Mouse (Mus musculus) lung, postnatal 0 days (tissue): ENCODE results near the gene Bud23. TPM values are rescaled to one million over a fixed set of nuclear protein-coding genes. Genes with fewer than 3 reads are reported as not detected.

Source experiments
- ATAC-seq: fragments of 200-750 bp; cut with Nextera tagmentation; 2 replicates; pipeline ENCODE4 v1.8.0; 2017; ENCODE audit warnings: moderate library complexity
- DNase-seq: peaks from one replicate; pipeline ENCODE4 v3.0.0-alpha.2; 2016; ENCODE audit warnings: low spot score
- H3K27ac ChIP-seq: fragments of 300-500 bp; sonication (generic); 2 replicates; pipeline ENCODE4 v1.5.1; 2014; ENCODE audit warnings: antibody characterized with exemption, mild to moderate bottlenecking, low read length, mixed read lengths
- H3K27me3 ChIP-seq: fragments of 300-500 bp; sonication (generic); replicated peaks from 2 replicates; pipeline ENCODE4 v1.6.1; 2014; ENCODE audit warnings: low read length, mixed read lengths; ENCODE audit not compliant: insufficient read depth
- H3K36me3 ChIP-seq: fragments of 300-500 bp; sonication (generic); 2 replicates; pipeline ENCODE4 v1.6.1; 2014; ENCODE audit warnings: low read length, mixed read lengths; ENCODE audit not compliant: insufficient read depth
- H3K4me1 ChIP-seq: fragments of 300-500 bp; sonication (generic); 2 replicates; pipeline ENCODE4 v1.6.1; 2014; ENCODE audit warnings: antibody characterized with exemption, low read depth, low read length, mixed read lengths; ENCODE audit not compliant: insufficient read depth
- H3K4me2 ChIP-seq: fragments of 300-500 bp; sonication (generic); replicated peaks from 2 replicates; pipeline ENCODE4 v1.6.1; 2014; ENCODE audit warnings: low read depth, mild to moderate bottlenecking, low read length, moderate library complexity, mixed read lengths
- H3K4me3 ChIP-seq: fragments of 300-500 bp; sonication (generic); 2 replicates; pipeline ENCODE4 v1.5.1; 2014; ENCODE audit warnings: low read depth, low read length
- H3K9ac ChIP-seq: fragments of 300-500 bp; sonication (generic); replicated peaks from 2 replicates; pipeline ENCODE4 v1.6.1; 2014; ENCODE audit warnings: low read depth, mild to moderate bottlenecking
- H3K9me3 ChIP-seq: fragments of 300-500 bp; sonication (generic); 2 replicates; pipeline ENCODE4 v1.6.1; 2016; ENCODE audit warnings: low read length, mixed read lengths
- CTCF ChIP-seq: IDR thresholded peaks from 2 replicates; pipeline ENCODE4 v1.5.1; 2016; ENCODE audit warnings: antibody characterized with exemption, mild to moderate bottlenecking
- EP300 ChIP-seq: IDR thresholded peaks from 2 replicates; pipeline ENCODE4 v1.6.1; 2016; ENCODE audit warnings: antibody characterized with exemption, mild to moderate bottlenecking, control low read depth
- WGBS: fragments of 180-500 bp; shearing (Covaris S2); extraction: QIAGEN DNeasy Blood & Tissue Kit; methylation state at CpG from one replicate; pipeline ENCODE4 v1.1.7; 2014; 5-methylcytosine and 5-hydroxymethylcytosine counted together
- polyA plus RNA-seq: library from polyadenylated mRNA; unstranded; fragments of >200 nt; fragmentation: Nextera tagmentation; extraction: Ambion mirVana; gene quantifications from 2 replicates; pipeline ENCODE4 v1.2.1, GENCODE M21; 2015

The Bud23 gene
- polyA plus RNA-seq, 1 experiment from 2014 or later, result 52.2 TPM

GRCm38 (mm10) chr5:135079578-135079977 is 14.8 kb upstream of the Bud23 start:
- ATAC-seq (no peak), DNase-seq (no peak)
- peaks cover 3% of the 10 kb centered on the region; the same call in 1 of the 2 replicates for H3K4me1 ChIP-seq
- 91% methylated on average over 2 of the region's 2 CpGs for WGBS
- no peaks in the 10 kb centered on the region for H3K9me3 ChIP-seq
- TF ChIP-seq CTCF, result no peak
- TF ChIP-seq EP300, result no peak
- no peak overlapping the region for H3K4me3 ChIP-seq
- H3K27me3 ChIP-seq, result no peaks in the 10 kb centered on the region
- H3K4me2 ChIP-seq, result no peak overlapping the region
- no peaks in the 10 kb centered on the region for H3K36me3 ChIP-seq
- no peak overlapping the region for H3K9ac ChIP-seq
- H3K27ac ChIP-seq, result no peak overlapping the region

DNA sequence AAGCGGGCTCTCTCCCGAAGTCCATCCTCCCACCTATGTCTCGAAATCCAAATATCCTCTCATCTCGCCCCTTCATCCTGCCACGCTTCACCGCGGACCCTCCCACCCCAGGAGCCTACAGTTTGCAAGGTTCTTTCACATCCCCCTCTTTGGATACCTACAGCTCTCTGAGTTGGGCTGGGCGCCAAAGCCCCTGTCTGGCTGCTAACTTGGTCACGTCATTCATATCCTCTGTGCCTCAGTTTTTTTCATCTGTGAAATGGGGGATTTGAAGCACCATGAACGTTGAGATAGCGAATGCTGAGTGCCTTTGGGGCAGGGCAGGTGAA is 13.7 kb upstream of the Bud23 start:
- no peak for ATAC-seq
- Histone ChIP-seq H3K4me1 (peaks cover 3% of the 10 kb centered on the region; the same call in 1 of the 2 replicates), H3K4me2 (peak overlapping the region; percentile 97), H3K9me3 (no peaks in the 10 kb centered on the region), H3K36me3 (no peaks in the 10 kb centered on the region), H3K4me3 (peak overlapping the region; percentile 83), H3K27me3 (no peaks in the 10 kb centered on the region), H3K27ac (no peak overlapping the region), H3K9ac (no peak overlapping the region)
- no peak for TF ChIP-seq EP300
- TF ChIP-seq CTCF, result no peak
- no peak for DNase-seq
- WGBS, result 0% methylated on average over 11 of the region's 11 CpGs

- H3K9me3 ChIP-seq, result no peaks in the 10 kb centered on the region
- peak; percentile 82 for TF ChIP-seq CTCF
- no peak for TF ChIP-seq EP300
- 2% methylated on average over 38 of the region's 83 CpGs for WGBS
- no peaks in the 10 kb centered on the region for H3K36me3 ChIP-seq
- H3K27me3 ChIP-seq, result no peaks in the 10 kb centered on the region
- peak within 1 kb of the TSS; percentile 81 for H3K9ac ChIP-seq
- peak within 1 kb of the TSS; percentile 83 for H3K4me3 ChIP-seq
- DNase-seq (peak; percentile 91), ATAC-seq (peak; percentile 90)
- H3K27ac ChIP-seq, result 0 out of 2 replicates have a peak within 1 kb of the TSS, but pooled peaks have one; percentile 47
- peaks cover 3% of the 10 kb centered on the region; the same call in 1 of the 2 replicates for H3K4me1 ChIP-seq
- H3K4me2 ChIP-seq, result peak within 1 kb of the TSS; percentile 97
Measured at GRCm38 (mm10) chr5:135077564-135078481, 13.1 kb upstream of the Bud23 start, which contains the start of gene Vps37d. TSS of gene Vps37d (minus strand) at chr5:135078266.

- peak; percentile 36 for ATAC-seq
- no peaks in the 10 kb centered on the region for H3K36me3 ChIP-seq
- peaks cover 3% of the 10 kb centered on the region; the same call in 1 of the 2 replicates for H3K4me1 ChIP-seq
- H3K9ac ChIP-seq, result peak overlapping the region; percentile 81; the same call in 1 of the 2 replicates
- peak overlapping the region; percentile 83 for H3K4me3 ChIP-seq
- peak; percentile 63 for DNase-seq
- WGBS, result 22% methylated on average over 14 of the region's 14 CpGs
- H3K27ac ChIP-seq, result no peak overlapping the region
- TF ChIP-seq EP300 (no peak), CTCF (no peak; the same call in 1 of the 2 replicates)
- H3K4me2 ChIP-seq, result peak overlapping the region; percentile 97
- no peaks in the 10 kb centered on the region for H3K27me3 ChIP-seq
- H3K9me3 ChIP-seq, result no peaks in the 10 kb centered on the region
Measured at GRCm38 (mm10) chr5:135076931-135077505, 12.3 kb upstream of the Bud23 start.

DNA sequence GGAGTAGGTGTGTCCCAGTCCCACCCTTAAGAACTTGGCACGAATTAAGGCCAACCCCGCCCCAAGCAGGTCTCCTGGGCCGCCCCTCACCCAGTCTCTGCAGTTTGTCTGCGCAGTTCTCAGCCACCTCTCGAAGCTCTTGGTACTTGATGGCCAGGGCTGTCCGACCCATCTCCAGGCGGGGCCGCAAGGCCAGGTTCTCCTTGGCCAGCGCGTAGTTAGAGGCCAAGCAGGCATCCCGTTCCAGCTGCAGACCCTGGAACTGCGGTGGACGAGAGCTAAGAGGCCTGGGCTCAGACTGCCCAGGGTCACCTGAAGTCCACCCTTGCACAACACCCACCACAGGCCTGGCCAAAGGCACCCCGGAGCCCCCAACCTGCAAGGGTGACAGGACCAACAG is 11.6 kb upstream of the Bud23 start:
- ATAC-seq (no peak), DNase-seq (no peak)
- Histone ChIP-seq H3K4me1 (peaks cover 3% of the 10 kb centered on the region; the same call in 1 of the 2 replicates), H3K4me3 (no peak overlapping the region), H3K36me3 (no peaks in the 10 kb centered on the region), H3K9me3 (no peaks in the 10 kb centered on the region), H3K27ac (no peak overlapping the region), H3K4me2 (no peak overlapping the region), H3K9ac (no peak overlapping the region), H3K27me3 (no peaks in the 10 kb centered on the region)
- no peak for TF ChIP-seq EP300
- TF ChIP-seq CTCF, result no peak
- WGBS, result 77% methylated on average over 14 of the region's 14 CpGs

- no peak for DNase-seq
- peak; percentile 31 for TF ChIP-seq CTCF
- TF ChIP-seq EP300, result no peak
- WGBS, result 58% methylated on average over 4 of the region's 4 CpGs
- Histone ChIP-seq H3K4me2 (no peak overlapping the region), H3K9ac (no peak overlapping the region), H3K9me3 (no peaks in the 10 kb centered on the region), H3K27me3 (no peaks in the 10 kb centered on the region), H3K4me1 (peaks cover 3% of the 10 kb centered on the region; the same call in 1 of the 2 replicates), H3K36me3 (no peaks in the 10 kb centered on the region), H3K4me3 (no peak overlapping the region), H3K27ac (no peak overlapping the region)
- ATAC-seq, result no peak
Measured at GRCm38 (mm10) chr5:135075655-135076054, 10.9 kb upstream of the Bud23 start.
